Mouse (Mus musculus) brain, embryonic 14.5 days (tissue): ENCODE measurements at regions not wholly inside any gene's neighbourhood (a gene's known extent, or its start where the extent isn't known, plus 50 kb on each side); places are given as distances from the start of the nearest gene placed in this dataset.

Experiments
- DNase-seq: peaks from one replicate; pipeline ENCODE4 v3.0.0-alpha.2; 2011; ENCODE audit warnings: low read depth
- CTCF ChIP-seq: fragments of 200-500 bp; IDR thresholded peaks from 2 replicates; pipeline ENCODE4 v1.5.1; 2012; ENCODE audit warnings: inconsistent platforms, mild to moderate bottlenecking, moderate library complexity, borderline replicate concordance; ENCODE audit not compliant: insufficient read depth, insufficient read length; ENCODE audit errors: extremely low read depth
- POLR2A ChIP-seq: fragments of 200-500 bp; IDR thresholded peaks from 2 replicates; pipeline ENCODE4 v1.6.1; 2012; ENCODE audit warnings: mild to moderate bottlenecking, inconsistent platforms, borderline replicate concordance; ENCODE audit not compliant: poor library complexity, insufficient read depth, insufficient read length, severe bottlenecking; ENCODE audit errors: extremely low read depth

GRCm38 (mm10) chr13:118293728-118294127 is 92.7 kb upstream of the B430218F22Rik start:
- DNase-seq, result no peak
- TF ChIP-seq POLR2A, result no peak
- no peak for TF ChIP-seq CTCF

GRCm38 (mm10) chr13:118310080-118310479 is 76.3 kb upstream of the B430218F22Rik start:
- TF ChIP-seq POLR2A (no peak), CTCF (no peak)

GRCm38 (mm10) chr13:118313676-118314075 is 72.8 kb upstream of the B430218F22Rik start:
- TF ChIP-seq CTCF (no peak), POLR2A (no peak)
- no peak for DNase-seq

More at GRCm38 (mm10) chr13:118310080-118310479, 76.3 kb upstream of the B430218F22Rik start:
- DNase-seq, result no peak
